Mouse (Mus musculus) midbrain, embryonic 10.5 days (tissue): ENCODE data around the gene AI413582. TPM values are rescaled to one million over a fixed set of nuclear protein-coding genes. Genes with fewer than 3 reads are reported as not detected.

ENCODE experiments used
- DNase-seq: peaks from one replicate; pipeline ENCODE4 v3.0.0-alpha.2; 2017; ENCODE audit warnings: low spot score
- H3K27ac ChIP-seq: fragments of 300-500 bp; sonication (generic); replicated peaks from 2 replicates; pipeline ENCODE4 v1.5.1; 2016; ENCODE audit warnings: mild to moderate bottlenecking
- H3K27me3 ChIP-seq: fragments of 300-500 bp; sonication (generic); 2 replicates; pipeline ENCODE4 v1.6.1; 2016; ENCODE audit warnings: low read depth, mild to moderate bottlenecking; ENCODE audit not compliant: poor library complexity, severe bottlenecking
- H3K36me3 ChIP-seq: fragments of 300-500 bp; sonication (generic); 2 replicates; pipeline ENCODE4 v1.6.1; 2016; ENCODE audit warnings: mild to moderate bottlenecking, moderate library complexity
- H3K4me1 ChIP-seq: fragments of 300-500 bp; sonication (generic); 2 replicates; pipeline ENCODE4 v1.6.1; 2016
- H3K4me3 ChIP-seq: fragments of 300-500 bp; sonication (generic); 2 replicates; pipeline ENCODE4 v1.5.1; 2016; ENCODE audit warnings: mild to moderate bottlenecking, moderate library complexity
- H3K9me3 ChIP-seq: fragments of 300-500 bp; sonication (generic); replicated peaks from 2 replicates; pipeline ENCODE4 v1.6.1; 2016; ENCODE audit warnings: mild to moderate bottlenecking
- WGBS: fragments of 180-500 bp; shearing (Covaris S2); methylation state at CpG from one replicate; pipeline ENCODE4 v1.1.7; 2016; 5-methylcytosine and 5-hydroxymethylcytosine counted together
- polyA plus RNA-seq: library from polyadenylated mRNA; unstranded; fragments of >200 nt; fragmentation: Nextera tagmentation; extraction: Ambion mirVana; gene quantifications from 2 replicates; pipeline ENCODE4 v1.2.1, GENCODE M21; 2016

AI413582 gene
- polyA plus RNA-seq, 1 experiment from 2014 or later: 16.4 TPM

- H3K36me3 ChIP-seq: peaks cover 65% of the 10 kb centered on the region
- no peak overlapping the region for H3K4me3 ChIP-seq
- H3K27ac ChIP-seq: no peak overlapping the region
- peaks cover 4% of the 10 kb centered on the region; the same call in 1 of the 2 replicates for H3K4me1 ChIP-seq
- WGBS: 92% methylated on average over 15 of the region's 15 CpGs
- DNase-seq: no peak
- H3K9me3 ChIP-seq: no peaks in the 10 kb centered on the region
- H3K27me3 ChIP-seq: no peaks in the 10 kb centered on the region
These were observed 30.3 kb upstream of the AI413582 start for GRCm38 (mm10) chr17:27595659-27596375.

DNA sequence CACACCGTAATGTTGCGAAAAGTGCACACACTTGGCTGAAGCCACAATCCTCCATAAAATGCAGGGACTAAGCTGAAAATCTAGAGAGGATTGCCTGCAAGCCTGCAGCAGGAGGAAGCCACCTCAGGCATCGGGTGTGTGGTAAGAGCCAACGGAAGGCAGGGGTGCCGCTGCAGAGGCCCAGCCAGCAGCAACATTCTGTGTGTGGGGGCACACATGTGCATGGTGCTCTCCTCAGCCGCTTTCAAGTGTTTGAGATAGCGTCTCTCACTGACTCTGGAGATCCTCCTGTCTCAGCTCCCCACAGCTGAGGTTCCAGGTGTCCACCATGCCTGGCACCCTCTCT lies 27.0 kb upstream of the AI413582 start:
- H3K9me3 ChIP-seq: no peaks in the 10 kb centered on the region
- 93% methylated on average over 7 of the region's 7 CpGs for WGBS
- H3K27me3 ChIP-seq: no peaks in the 10 kb centered on the region
- no peak overlapping the region for H3K4me3 ChIP-seq
- peaks cover 6% of the 10 kb centered on the region for H3K4me1 ChIP-seq
- DNase-seq: no peak
- no peak overlapping the region for H3K27ac ChIP-seq
- peaks cover 98% of the 10 kb centered on the region for H3K36me3 ChIP-seq

DNA sequence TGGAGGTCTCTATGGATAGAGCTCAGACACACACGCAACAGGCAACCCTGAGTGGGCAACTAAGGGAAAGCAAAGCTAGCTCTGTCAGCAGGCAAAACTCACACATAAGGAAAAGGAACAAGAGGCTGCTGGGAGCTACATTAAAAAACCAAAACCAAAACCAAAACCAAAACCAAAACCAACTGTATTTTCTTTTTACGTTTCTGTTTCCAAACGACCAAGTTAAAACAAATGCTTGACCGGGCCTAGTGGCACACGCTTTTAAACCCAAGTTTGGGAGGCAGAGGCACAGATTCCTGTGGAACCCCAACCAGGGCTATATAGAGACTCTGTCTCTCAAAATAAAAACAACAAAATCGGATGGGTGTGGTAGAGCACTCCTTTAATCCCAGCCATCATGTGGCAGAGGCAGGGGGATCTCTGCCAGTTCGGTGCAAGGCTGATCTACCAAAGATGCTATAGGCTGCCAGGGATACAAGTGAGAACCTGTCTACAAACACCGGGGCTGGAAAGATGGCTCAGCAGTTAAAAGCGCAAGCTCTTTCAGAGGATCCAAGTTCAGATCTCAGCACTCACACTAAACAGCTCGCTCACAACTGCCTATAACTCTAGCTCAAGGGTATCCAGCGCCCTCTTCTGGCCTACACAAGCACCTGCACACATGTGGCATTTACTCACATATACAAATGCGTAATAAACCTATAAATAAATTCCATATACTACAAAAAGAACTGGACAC lies 26.4 kb upstream of the AI413582 start:
- no peak for DNase-seq
- WGBS: 90% methylated on average over 12 of the region's 12 CpGs
- Histone ChIP-seq H3K27ac (no peak overlapping the region), H3K27me3 (no peaks in the 10 kb centered on the region), H3K4me1 (peaks cover 12% of the 10 kb centered on the region), H3K36me3 (peaks cover 98% of the 10 kb centered on the region), H3K9me3 (no peaks in the 10 kb centered on the region), H3K4me3 (no peak overlapping the region)

DNA sequence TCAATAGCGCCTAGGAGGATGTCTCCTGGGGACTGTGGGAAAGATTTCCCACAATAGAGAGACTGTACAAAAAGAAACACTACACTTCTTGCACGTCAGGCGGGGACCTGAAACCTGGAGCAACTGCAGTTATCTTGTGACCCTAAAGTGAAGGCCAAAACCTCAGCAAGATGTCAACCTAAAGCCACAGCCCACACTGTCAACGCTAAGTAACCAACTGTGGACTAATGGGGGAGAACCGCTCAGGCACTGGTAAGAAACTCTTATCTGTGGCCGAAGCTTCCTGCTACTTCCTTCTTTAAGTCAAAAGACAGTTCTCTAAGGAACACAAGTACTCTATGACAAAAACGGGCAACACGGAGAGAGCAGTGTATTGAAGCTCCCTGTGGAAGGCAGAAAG lies 22.7 kb upstream of the AI413582 start:
- no peaks in the 10 kb centered on the region for H3K9me3 ChIP-seq
- peaks cover 16% of the 10 kb centered on the region for H3K4me1 ChIP-seq
- H3K27me3 ChIP-seq: no peaks in the 10 kb centered on the region
- no peak overlapping the region for H3K4me3 ChIP-seq
- WGBS: 86% methylated on average over 8 of the region's 8 CpGs
- peaks cover 100% of the 10 kb centered on the region for H3K36me3 ChIP-seq
- H3K27ac ChIP-seq: no peak overlapping the region
- no peak for DNase-seq

DNA sequence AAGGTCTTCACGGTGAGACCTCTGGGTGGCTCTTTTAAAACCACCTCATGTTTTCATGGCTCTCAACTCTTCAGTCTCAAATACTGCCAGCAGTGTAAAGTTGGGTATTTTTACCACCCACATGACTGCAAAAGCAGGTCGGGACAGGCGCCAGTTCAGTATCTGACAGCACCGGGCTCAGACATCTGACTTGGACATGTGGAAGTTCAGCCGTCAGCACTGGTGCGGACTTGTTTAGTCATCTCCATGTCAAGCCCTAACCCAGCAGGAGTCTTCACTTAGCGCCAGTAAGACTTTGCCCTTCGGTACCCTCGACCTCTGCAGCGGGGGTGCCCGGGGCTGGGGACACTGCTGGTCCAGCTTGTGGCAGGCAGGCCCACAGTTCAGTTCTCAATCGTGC lies 21.7 kb upstream of the AI413582 start:
- H3K9me3 ChIP-seq: no peaks in the 10 kb centered on the region
- no peak for DNase-seq
- H3K36me3 ChIP-seq: peaks cover 100% of the 10 kb centered on the region
- 0 out of 2 replicates have a peak overlapping the region, but pooled peaks have one; percentile 13 for H3K27ac ChIP-seq
- no peaks in the 10 kb centered on the region for H3K27me3 ChIP-seq
- H3K4me3 ChIP-seq: no peak overlapping the region
- 81% methylated on average over 12 of the region's 12 CpGs for WGBS
- H3K4me1 ChIP-seq: peaks cover 16% of the 10 kb centered on the region

GRCm38 (mm10) chr17:27586661-27587060 lies 21.1 kb upstream of the AI413582 start:
- WGBS: 73% methylated on average over 9 of the region's 9 CpGs
- DNase-seq: no peak
- no peak overlapping the region for H3K4me3 ChIP-seq
- 0 out of 2 replicates have a peak overlapping the region, but pooled peaks have one; percentile 13 for H3K27ac ChIP-seq
- H3K36me3 ChIP-seq: peaks cover 100% of the 10 kb centered on the region
- no peaks in the 10 kb centered on the region for H3K27me3 ChIP-seq
- H3K9me3 ChIP-seq: no peaks in the 10 kb centered on the region
- H3K4me1 ChIP-seq: peaks cover 16% of the 10 kb centered on the region

DNA sequence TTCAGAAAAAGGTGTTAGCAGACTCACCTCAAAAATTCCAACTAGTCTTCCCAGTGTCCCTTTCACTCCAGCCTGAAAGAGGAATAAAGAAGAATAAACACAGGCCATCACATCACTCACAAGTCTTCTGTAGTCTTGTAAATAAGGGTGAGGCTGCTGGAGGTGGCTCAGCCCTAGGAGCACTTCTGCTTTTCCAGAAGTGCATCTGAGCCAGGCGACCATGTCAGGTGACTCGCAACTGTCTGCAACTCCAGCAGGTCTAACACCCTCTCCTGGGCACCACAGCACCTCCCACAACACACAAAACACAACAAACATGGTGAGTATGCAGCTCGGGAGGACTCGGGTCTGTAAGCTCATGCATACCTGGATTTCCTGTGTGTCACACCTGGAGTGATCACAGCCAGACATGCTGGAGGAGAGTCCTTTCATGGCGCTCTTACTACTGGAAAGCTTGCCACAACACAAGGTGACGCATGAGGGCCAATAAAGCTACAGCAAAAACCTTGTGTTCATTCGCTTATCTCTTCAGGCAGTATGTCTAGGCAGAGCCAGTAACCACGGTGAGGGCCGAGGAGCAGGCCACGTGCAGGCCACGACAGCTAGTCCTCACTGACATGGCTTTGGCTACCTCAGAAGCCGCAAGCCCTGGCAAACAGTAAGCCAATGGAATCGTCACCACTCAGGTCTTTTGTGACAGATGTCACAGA lies 17.8 kb upstream of the AI413582 start:
- Histone ChIP-seq H3K4me1 (peaks cover 16% of the 10 kb centered on the region), H3K9me3 (no peaks in the 10 kb centered on the region), H3K27me3 (no peaks in the 10 kb centered on the region), H3K27ac (no peak overlapping the region), H3K4me3 (no peak overlapping the region), H3K36me3 (peaks cover 100% of the 10 kb centered on the region)
- DNase-seq: no peak
- 93% methylated on average over 13 of the region's 13 CpGs for WGBS

DNA sequence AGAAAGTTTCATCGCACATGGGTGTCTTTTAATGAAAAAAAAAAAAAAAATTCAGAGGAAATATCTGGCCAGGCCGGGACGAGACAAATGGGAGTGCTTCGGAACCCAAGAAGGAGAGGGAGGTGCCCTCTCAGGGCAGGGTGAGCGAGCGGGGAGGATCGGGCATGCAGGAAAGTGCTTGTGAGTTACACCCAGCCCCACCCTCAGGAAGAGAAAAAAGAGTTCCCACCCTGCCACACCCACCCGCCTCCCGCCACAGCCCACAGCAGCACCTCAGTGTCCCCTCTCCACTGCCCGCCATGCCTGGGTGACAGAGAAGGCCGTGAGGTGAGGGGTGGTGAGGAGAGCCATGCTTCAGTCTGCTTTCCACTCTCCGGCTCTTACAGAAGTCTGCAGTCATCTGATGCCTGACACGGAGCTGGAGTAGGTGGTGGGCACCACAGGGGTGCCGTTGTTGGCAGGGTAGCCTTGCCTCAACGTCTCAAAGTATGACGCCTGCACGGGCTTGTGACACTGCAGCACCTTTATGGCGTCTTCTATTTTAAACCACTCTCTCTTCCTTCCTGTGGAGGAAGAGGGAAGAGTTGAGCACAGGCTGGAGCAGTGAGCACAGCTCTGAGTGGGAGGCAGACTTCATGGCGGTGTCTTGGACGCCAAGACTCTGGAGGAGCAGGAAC lies 15.0 kb upstream of the AI413582 start:
- peaks cover 98% of the 10 kb centered on the region for H3K36me3 ChIP-seq
- no peaks in the 10 kb centered on the region for H3K27me3 ChIP-seq
- WGBS: 90% methylated on average over 20 of the region's 20 CpGs
- no peak overlapping the region for H3K4me3 ChIP-seq
- H3K4me1 ChIP-seq: no peaks in the 10 kb centered on the region
- no peak for DNase-seq
- no peak overlapping the region for H3K27ac ChIP-seq
- no peaks in the 10 kb centered on the region for H3K9me3 ChIP-seq

GRCm38 (mm10) chr17:27579816-27580215 lies 14.3 kb upstream of the AI413582 start:
- Histone ChIP-seq H3K4me1 (no peaks in the 10 kb centered on the region), H3K36me3 (peaks cover 98% of the 10 kb centered on the region), H3K9me3 (no peaks in the 10 kb centered on the region), H3K27me3 (no peaks in the 10 kb centered on the region), H3K27ac (no peak overlapping the region), H3K4me3 (no peak overlapping the region)
- WGBS: 96% methylated on average over 8 of the region's 8 CpGs
- DNase-seq: no peak

- no peaks in the 10 kb centered on the region for H3K27me3 ChIP-seq
- peaks cover 97% of the 10 kb centered on the region for H3K36me3 ChIP-seq
- H3K4me1 ChIP-seq: no peaks in the 10 kb centered on the region
- no peak overlapping the region for H3K4me3 ChIP-seq
- WGBS: 91% methylated on average over 10 of the region's 10 CpGs
- H3K9me3 ChIP-seq: no peaks in the 10 kb centered on the region
- no peak for DNase-seq
- H3K27ac ChIP-seq: no peak overlapping the region
These were observed 12.9 kb upstream of the AI413582 start for GRCm38 (mm10) chr17:27578487-27578886.

GRCm38 (mm10) chr17:27577468-27577867 lies 11.9 kb upstream of the AI413582 start:
- no peak overlapping the region for H3K27ac ChIP-seq
- H3K4me1 ChIP-seq: no peaks in the 10 kb centered on the region
- H3K9me3 ChIP-seq: no peaks in the 10 kb centered on the region
- H3K36me3 ChIP-seq: peaks cover 95% of the 10 kb centered on the region
- no peak for DNase-seq
- H3K27me3 ChIP-seq: no peaks in the 10 kb centered on the region
- WGBS: 84% methylated on average over 6 of the region's 6 CpGs
- H3K4me3 ChIP-seq: no peak overlapping the region

GRCm38 (mm10) chr17:27576056-27576455 lies 10.5 kb upstream of the AI413582 start:
- Histone ChIP-seq H3K27ac (no peak overlapping the region), H3K9me3 (no peaks in the 10 kb centered on the region), H3K27me3 (no peaks in the 10 kb centered on the region), H3K36me3 (peaks cover 83% of the 10 kb centered on the region), H3K4me1 (no peaks in the 10 kb centered on the region), H3K4me3 (no peak overlapping the region)
- DNase-seq: no peak
- WGBS: 94% methylated on average over 7 of the region's 7 CpGs
